Mouse (Mus musculus) olfactory bulb, adult 2 months (tissue): ENCODE data around the gene Gm12253. TPM values are rescaled to one million over a fixed set of nuclear protein-coding genes. Genes with fewer than 3 reads are reported as not detected.

Experiments
- H3K27ac ChIP-seq: fragments of 200-500 bp; 2 replicates; pipeline ENCODE4 v1.5.1; 2012; ENCODE audit warnings: low read depth, low read length; ENCODE audit not compliant: insufficient read depth
- H3K4me1 ChIP-seq: fragments of 200-500 bp; 2 replicates; pipeline ENCODE4 v1.6.1; 2012; ENCODE audit warnings: low read length; ENCODE audit not compliant: control insufficient read depth, insufficient read depth
- H3K4me3 ChIP-seq: fragments of 200-500 bp; 2 replicates; pipeline ENCODE4 v1.5.1; 2012; ENCODE audit warnings: mild to moderate bottlenecking, low read depth, low read length, moderate library complexity; ENCODE audit not compliant: insufficient read depth
- CTCF ChIP-seq: fragments of 200-500 bp; IDR thresholded peaks from 2 replicates; pipeline ENCODE4 v1.5.1; 2012; ENCODE audit warnings: low read depth, mild to moderate bottlenecking, low read length, moderate library complexity; ENCODE audit not compliant: insufficient read depth
- POLR2A ChIP-seq: fragments of 200-500 bp; IDR thresholded peaks from 2 replicates; pipeline ENCODE4 v1.6.1; 2012; ENCODE audit warnings: mild to moderate bottlenecking, low read depth, low read length, moderate library complexity; ENCODE audit not compliant: insufficient read depth
- WGBS: fragments of 180-500 bp; shearing (Covaris S2); methylation state at CpG from one replicate; pipeline ENCODE4 v1.1.7; 2018; 5-methylcytosine and 5-hydroxymethylcytosine counted together
- polyA plus RNA-seq: library from polyadenylated mRNA; stranded (reverse); fragments of >200 nt; gene quantifications from 2 replicates; pipeline ENCODE4 v1.2.4, GENCODE M21; 2012; ENCODE audit warnings: low replicate concordance; ENCODE audit not compliant: missing spikeins, insufficient read depth, insufficient read length

Gene Gm12253
- not detected in 2 replicates for polyA plus RNA-seq

DNA sequence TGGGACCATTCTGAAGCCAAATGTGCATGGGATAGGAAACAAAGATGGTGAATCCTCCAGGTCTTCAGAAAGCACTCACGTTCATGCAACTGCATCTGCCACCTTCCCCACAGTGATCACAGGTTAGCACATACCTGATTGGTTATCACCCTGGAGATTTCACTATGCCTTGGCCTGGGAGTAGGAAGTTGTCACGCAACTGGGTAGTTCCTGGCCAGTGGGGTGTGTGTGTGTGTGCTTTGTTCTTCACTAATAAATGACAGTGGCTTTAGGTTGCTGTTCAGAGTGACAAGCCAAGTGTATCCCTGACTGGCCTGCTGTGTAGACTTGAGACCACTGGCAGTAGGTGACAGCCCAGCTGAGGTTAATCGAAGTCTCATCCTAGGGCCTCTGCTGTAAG lies at the start of gene Gm12253:
Gene Gm12253 (plus strand): TSS at position 301 of the 400 bp plus-strand sequence.
- no peak for TF ChIP-seq POLR2A
- TF ChIP-seq CTCF: no peak
- no peak within 1 kb of the TSS for H3K27ac ChIP-seq
- H3K4me3 ChIP-seq: no peak within 1 kb of the TSS
- 87% methylated on average over 3 of the region's 3 CpGs for WGBS
- H3K4me1 ChIP-seq: no peaks in the 10 kb centered on the region

DNA sequence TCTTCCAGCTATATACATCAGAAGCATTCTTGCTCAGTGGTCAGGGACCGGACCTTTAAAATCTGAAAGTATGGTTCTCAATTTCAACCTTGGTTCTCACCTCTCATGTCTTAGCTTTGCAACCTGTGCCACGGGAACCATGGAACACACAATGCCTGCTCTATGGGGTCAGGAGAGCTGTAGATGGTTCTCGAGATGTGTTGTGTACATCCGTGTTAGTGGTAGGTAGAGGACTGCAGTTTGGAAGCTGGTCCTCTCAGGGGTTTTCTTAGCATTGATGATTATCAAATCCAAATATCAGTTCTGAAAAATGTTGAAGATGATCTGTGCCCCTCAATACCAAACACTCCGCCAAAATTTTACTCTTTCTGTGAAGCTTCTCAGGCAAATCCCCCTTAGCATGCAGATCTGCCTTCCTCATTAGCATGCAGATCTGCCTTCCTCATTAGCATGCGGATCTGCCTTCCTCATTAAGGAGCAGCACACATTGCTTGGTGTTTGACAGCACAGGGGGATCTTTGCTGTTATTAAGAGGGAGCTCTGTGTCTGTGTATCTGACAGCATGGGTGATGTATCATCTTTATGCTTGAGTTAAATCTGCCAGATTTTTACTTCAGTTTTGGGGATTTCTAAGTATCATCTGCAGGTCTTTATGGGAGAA lies 32.2 kb upstream of the Gm12253 start:
- no peak for TF ChIP-seq CTCF
- no peak for TF ChIP-seq POLR2A
- Histone ChIP-seq H3K4me3 (no peak overlapping the region), H3K4me1 (peaks cover 2% of the 10 kb centered on the region; the same call in 1 of the 2 replicates), H3K27ac (no peak overlapping the region)
- WGBS: 36% methylated on average over 6 of the region's 6 CpGs

DNA sequence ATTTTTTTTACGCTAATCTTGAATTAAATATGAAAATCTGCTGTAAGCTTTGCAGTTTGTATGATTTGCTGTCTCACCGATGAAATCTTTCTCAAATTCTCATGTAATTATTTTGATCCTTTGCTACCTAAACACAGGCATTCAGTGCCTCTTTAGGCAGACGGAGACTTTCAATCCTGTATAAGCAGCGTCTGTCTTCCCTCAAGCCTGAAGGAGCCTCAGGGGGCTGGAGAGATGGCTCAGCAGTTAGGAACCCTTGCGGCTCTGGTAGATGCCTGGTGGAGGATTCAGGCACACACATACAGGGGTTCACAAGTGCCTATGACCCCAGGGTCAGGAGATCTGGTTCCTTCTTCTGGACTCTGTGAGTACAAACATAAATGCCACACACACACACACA lies 31.7 kb upstream of the Gm12253 start:
- WGBS: 53% methylated on average over 5 of the region's 5 CpGs
- H3K4me3 ChIP-seq: no peak overlapping the region
- TF ChIP-seq POLR2A (no peak), CTCF (no peak)
- peaks cover 2% of the 10 kb centered on the region; the same call in 1 of the 2 replicates for H3K4me1 ChIP-seq
- no peak overlapping the region for H3K27ac ChIP-seq

DNA sequence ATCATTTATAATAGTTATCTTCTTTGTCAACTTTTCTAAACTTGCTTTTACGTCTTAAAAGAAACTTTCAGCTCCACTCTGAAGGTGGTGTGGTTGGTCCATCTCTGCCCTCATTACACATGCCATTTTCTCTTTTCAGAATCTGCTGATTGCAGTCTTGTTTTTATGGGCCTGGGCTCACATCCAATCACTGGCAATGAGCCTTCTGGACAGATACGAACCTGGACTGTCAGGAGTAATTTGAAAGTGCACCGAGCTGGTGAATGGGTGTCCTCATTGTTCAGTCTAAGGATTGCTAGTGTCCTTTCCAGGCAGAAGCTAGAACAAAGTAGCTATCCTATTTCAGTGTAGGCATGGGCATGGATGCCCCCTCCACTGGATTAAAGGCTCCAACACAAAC lies 24.3 kb upstream of the Gm12253 start:
- H3K27ac ChIP-seq: no peak overlapping the region
- 26% methylated on average over 3 of the region's 3 CpGs for WGBS
- TF ChIP-seq CTCF (no peak), POLR2A (no peak)
- no peaks in the 10 kb centered on the region for H3K4me1 ChIP-seq
- H3K4me3 ChIP-seq: no peak overlapping the region

DNA sequence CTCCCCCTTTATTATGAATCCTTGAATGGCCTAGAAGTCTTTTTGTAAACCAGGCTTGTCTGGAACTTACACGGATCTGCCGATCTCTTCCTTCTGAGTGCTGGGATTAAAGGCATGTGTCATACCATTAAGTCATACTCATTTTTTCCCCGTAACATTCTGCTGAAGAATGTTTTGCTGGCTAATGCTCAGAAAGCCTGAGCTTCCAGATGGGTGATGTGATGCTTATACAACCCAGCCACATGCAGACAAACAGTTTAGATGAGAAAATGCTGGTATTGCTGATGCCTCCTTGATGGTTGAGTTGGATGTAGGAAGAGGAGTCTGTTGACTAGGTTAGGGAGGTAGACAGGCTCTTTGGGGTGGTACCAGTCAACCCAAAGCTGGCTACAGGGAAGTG lies 14.0 kb upstream of the Gm12253 start:
- TF ChIP-seq POLR2A (no peak), CTCF (no peak)
- WGBS: 83% methylated on average over 3 of the region's 3 CpGs
- Histone ChIP-seq H3K4me3 (no peak overlapping the region), H3K4me1 (no peaks in the 10 kb centered on the region), H3K27ac (no peak overlapping the region)

DNA sequence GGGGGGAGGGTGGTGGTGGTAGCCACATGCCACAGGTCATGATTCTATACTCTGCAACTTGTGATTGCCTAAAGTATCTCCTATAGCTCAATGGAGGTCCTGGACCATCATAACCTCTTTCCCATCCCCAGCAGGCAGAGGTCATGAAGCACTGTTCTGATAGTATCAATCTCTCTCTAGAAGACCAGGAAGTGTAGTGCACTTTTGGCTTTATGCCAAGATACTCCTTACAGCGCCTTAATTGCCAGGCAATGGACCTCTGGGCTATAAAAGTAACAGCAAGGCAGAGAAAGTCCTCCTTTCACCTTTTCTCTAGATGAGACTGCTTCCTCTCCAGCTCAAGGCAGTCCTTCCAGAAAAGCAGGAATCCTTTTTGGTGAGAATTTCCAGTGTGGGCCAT lies 11.5 kb upstream of the Gm12253 start, which contains the start of gene 1810065E05Rik:
Gene 1810065E05Rik (plus strand): TSS at position 297 of the 400 bp plus-strand sequence.
- Histone ChIP-seq H3K4me3 (no peak within 1 kb of the TSS), H3K4me1 (no peaks in the 10 kb centered on the region), H3K27ac (no peak within 1 kb of the TSS)
- WGBS: 67% methylated on average over 1 of the region's 1 CpGs
- TF ChIP-seq POLR2A (no peak), CTCF (no peak)

DNA sequence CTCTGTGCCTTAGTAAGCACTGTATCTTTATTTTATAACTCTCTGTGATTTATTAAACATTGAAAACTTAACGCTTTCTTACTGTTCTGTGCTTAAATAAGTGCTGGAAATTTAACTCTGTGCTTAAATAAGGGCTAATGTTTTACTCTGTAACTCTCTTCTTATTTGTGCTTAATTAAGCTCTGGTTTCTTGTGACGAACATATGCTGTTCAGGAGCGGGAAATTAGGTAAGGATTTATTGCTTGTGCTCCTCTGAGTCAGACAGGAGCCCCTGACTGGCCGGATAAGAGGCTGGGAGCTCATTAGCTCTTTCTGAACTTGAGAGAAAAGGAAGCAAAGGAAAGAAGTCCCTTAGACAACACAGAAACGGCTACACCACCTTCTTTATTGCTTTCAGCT lies 5.5 kb downstream of the Gm12253 start:
- Histone ChIP-seq H3K27ac (no peak overlapping the region), H3K4me3 (no peak overlapping the region), H3K4me1 (no peaks in the 10 kb centered on the region)
- no peak for TF ChIP-seq CTCF
- TF ChIP-seq POLR2A: no peak
- 29% methylated on average over 5 of the region's 5 CpGs for WGBS

DNA sequence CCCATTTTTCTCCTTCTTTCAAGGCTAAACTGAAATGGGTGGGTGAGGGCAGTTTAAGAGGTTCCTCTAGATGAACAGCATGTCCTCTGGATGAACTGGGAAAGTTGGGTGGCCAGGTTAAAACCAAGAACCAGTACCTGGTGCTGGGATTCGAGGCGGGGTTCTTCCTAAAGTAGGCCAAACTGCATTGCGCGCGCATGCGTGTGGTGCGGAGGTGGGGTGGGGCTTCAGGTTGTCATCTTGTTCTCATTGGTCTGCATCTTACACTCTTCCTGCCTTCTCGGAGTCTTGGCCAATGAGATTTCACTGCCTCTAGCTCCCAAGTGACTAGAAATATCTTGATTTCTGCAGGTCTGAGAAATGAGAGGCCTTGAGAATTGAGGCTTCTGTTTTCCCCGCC lies 20.4 kb downstream of the Gm12253 start, which contains the start of gene Lypd9:
Gene Lypd9 (minus strand): TSS at position 165 of the 400 bp plus-strand sequence.
- H3K4me1 ChIP-seq: no peaks in the 10 kb centered on the region
- 97% methylated on average over 9 of the region's 9 CpGs for WGBS
- H3K27ac ChIP-seq: no peak within 1 kb of the TSS
- no peak for TF ChIP-seq CTCF
- no peak for TF ChIP-seq POLR2A
- no peak within 1 kb of the TSS for H3K4me3 ChIP-seq

DNA sequence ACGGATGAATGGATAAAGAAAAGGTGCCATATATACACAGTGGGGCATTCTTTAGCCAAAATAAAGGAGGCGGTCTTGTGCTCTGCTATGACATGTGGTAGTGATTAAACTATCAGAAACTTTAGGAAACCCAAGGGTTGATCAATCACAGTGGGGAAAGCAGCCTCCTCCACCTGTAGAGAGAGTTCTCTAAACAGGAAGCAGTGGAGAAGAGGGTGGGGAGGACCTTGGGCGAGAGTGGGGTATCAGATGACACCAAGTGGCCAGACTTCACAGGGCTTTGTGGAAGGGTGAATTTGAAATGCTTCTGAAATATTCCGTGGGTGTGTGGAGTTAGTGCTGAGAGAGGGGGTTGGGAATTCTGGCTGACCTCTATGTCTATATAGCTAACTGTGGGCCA lies 21.2 kb downstream of the Gm12253 start:
- no peak overlapping the region for H3K4me3 ChIP-seq
- WGBS: 67% methylated on average over 4 of the region's 4 CpGs
- no peak for TF ChIP-seq CTCF
- no peak for TF ChIP-seq POLR2A
- no peak overlapping the region for H3K27ac ChIP-seq
- H3K4me1 ChIP-seq: no peaks in the 10 kb centered on the region

DNA sequence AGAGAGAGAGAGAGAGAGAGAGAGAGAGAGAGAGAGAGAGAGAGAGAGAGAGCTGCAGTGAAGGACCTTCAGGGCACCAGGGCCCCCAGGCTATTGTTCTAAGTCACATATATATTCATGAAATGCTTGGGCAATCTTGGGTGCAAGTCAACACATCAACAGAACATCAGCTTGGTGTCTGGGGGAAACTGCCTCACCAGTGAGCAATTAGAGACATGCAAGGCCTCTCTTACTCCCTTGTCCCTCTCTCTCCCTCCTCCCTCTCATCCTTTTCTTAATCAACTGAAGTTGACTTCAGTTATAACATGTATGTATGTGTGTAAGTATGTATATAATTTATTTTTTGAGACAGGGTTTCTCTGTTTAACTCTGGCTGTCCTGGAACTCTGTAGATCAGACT lies 29.8 kb downstream of the Gm12253 start, which contains the start of gene Olfr30:
Gene Olfr30 (minus strand): TSS at position 101 of the 400 bp plus-strand sequence.
- Histone ChIP-seq H3K4me1 (no peaks in the 10 kb centered on the region), H3K27ac (no peak within 1 kb of the TSS), H3K4me3 (no peak within 1 kb of the TSS)
- no peak for TF ChIP-seq CTCF
- no peak for TF ChIP-seq POLR2A

Other genes starting within 250 kb of the Gm12253 start
- gene Igtp, start 233.0 kb upstream of the Gm12253 start, polyA plus RNA-seq: not detected in 2 replicates
- not detected in 2 replicates for gene Irgm2, start 232.9 kb upstream of the Gm12253 start, polyA plus RNA-seq
- gene 4930438A08Rik, start 157.8 kb upstream of the Gm12253 start, polyA plus RNA-seq: not detected in 2 replicates
- gene Zfp692, start 125.5 kb upstream of the Gm12253 start, polyA plus RNA-seq: not detected in 2 replicates
- not detected in 2 replicates for gene Zfp672, start 102.2 kb upstream of the Gm12253 start, polyA plus RNA-seq
- not detected in 2 replicates for gene Sh3bp5l, start 101.8 kb upstream of the Gm12253 start, polyA plus RNA-seq
- not detected in 2 replicates for gene Lypd8, start 53.5 kb upstream of the Gm12253 start, polyA plus RNA-seq
- gene 1810065E05Rik, start 11.4 kb upstream of the Gm12253 start, polyA plus RNA-seq: not detected in 2 replicates
- not detected in 2 replicates for gene Lypd9, start 20.4 kb downstream of the Gm12253 start, polyA plus RNA-seq
- gene Olfr30, start 29.7 kb downstream of the Gm12253 start, polyA plus RNA-seq: not detected in 2 replicates
- not detected in 2 replicates for gene Olfr332, start 60.0 kb downstream of the Gm12253 start, polyA plus RNA-seq
- gene Olfr331, start 70.0 kb downstream of the Gm12253 start, polyA plus RNA-seq: not detected in 2 replicates
- gene Olfr330, start 102.3 kb downstream of the Gm12253 start, polyA plus RNA-seq: not detected in 2 replicates
- not detected in 2 replicates for gene Olfr329-ps, start 113.9 kb downstream of the Gm12253 start, polyA plus RNA-seq
- not detected in 2 replicates for gene Olfr328, start 123.1 kb downstream of the Gm12253 start, polyA plus RNA-seq
- not detected in 2 replicates for gene Olfr224, start 138.0 kb downstream of the Gm12253 start, polyA plus RNA-seq
- not detected in 2 replicates for gene Olfr325, start 145.2 kb downstream of the Gm12253 start, polyA plus RNA-seq
- gene Olfr324, start 162.6 kb downstream of the Gm12253 start, polyA plus RNA-seq: not detected in 2 replicates
- gene 2210407C18Rik, start 183.5 kb downstream of the Gm12253 start, polyA plus RNA-seq: not detected in 2 replicates
- not detected in 2 replicates for gene Olfr323, start 197.9 kb downstream of the Gm12253 start, polyA plus RNA-seq
- gene Trim58, start 207.9 kb downstream of the Gm12253 start, polyA plus RNA-seq: not detected in 2 replicates
- gene Olfr322, start 226.2 kb downstream of the Gm12253 start, polyA plus RNA-seq: not detected in 2 replicates
- gene Olfr320, start 248.5 kb downstream of the Gm12253 start, polyA plus RNA-seq: not detected in 2 replicates